Mouse (Mus musculus) myocyte (in vitro differentiated cells): ENCODE measurements around the gene Rnf216. TPM values are rescaled to one million over a fixed set of nuclear protein-coding genes. Genes with fewer than 3 reads are reported as not detected.
"Not testable (repeated sequence)": the region's sequence is repeated elsewhere in the genome, so short reads cannot be mapped to it uniquely, and the experiment has no call there.

ENCODE experiments used
- H3K27me3 ChIP-seq: one replicate; pipeline ENCODE4 v1.6.1; 2011; ENCODE audit not compliant: control insufficient read depth, insufficient read depth, insufficient read length
- H3K36me3 ChIP-seq: one replicate; pipeline ENCODE4 v1.6.1; 2011; ENCODE audit not compliant: control insufficient read depth, insufficient read depth
- H3K4me2 ChIP-seq: one replicate; pipeline ENCODE4 v1.6.1; 2011; ENCODE audit warnings: low read depth, control low read depth
- H3K4me3 ChIP-seq: one replicate; pipeline ENCODE4 v1.5.1; 2011; ENCODE audit warnings: mild to moderate bottlenecking, control low read depth, moderate library complexity
- H3K79me2 ChIP-seq: one replicate; pipeline ENCODE4 v1.6.1; 2011; ENCODE audit not compliant: control insufficient read depth, insufficient read depth
- H3ac ChIP-seq: one replicate; pipeline ENCODE4 v1.6.1; 2011; ENCODE audit not compliant: control insufficient read depth, insufficient read length
- CEBPB ChIP-seq: IDR thresholded peaks from 2 replicates; pipeline ENCODE4 v1.6.1; 2011; ENCODE audit warnings: mild to moderate bottlenecking, moderate library complexity; ENCODE audit not compliant: poor library complexity, insufficient read depth, severe bottlenecking
- E2F4 ChIP-seq: IDR thresholded peaks from one replicate; pipeline ENCODE4 v1.6.1; 2011; ENCODE audit warnings: mild to moderate bottlenecking, control low read depth, moderate library complexity; ENCODE audit not compliant: insufficient read depth
- MAX ChIP-seq: IDR thresholded peaks from one replicate; pipeline ENCODE4 v1.6.1; 2011; ENCODE audit warnings: low read depth, mild to moderate bottlenecking, control low read depth
- MYOD1 ChIP-seq, 3 experiments: IDR thresholded peaks; one replicate each; pipeline ENCODE4 v1.6.1; 2011; ENCODE audit warnings: control low read depth in 2 of 3, low read depth in 2 of 3, mild to moderate bottlenecking in 2 of 3, moderate library complexity in 1 of 3; ENCODE audit not compliant: insufficient read length in 2 of 3, control insufficient read depth in 1 of 3
- MYOG ChIP-seq, 3 experiments: IDR thresholded peaks; one replicate each; pipeline ENCODE4 v1.6.1; 2011; ENCODE audit warnings: control low read depth in 2 of 3, low read depth in 2 of 3, mild to moderate bottlenecking in 2 of 3; ENCODE audit not compliant: insufficient read length in 2 of 3, control insufficient read depth in 1 of 3, insufficient read depth in 1 of 3
- POLR2A ChIP-seq: IDR thresholded peaks from one replicate; pipeline ENCODE4 v1.6.1; 2011; ENCODE audit warnings: low read depth, mild to moderate bottlenecking, control low read depth, moderate library complexity; ENCODE audit not compliant: insufficient read length
- POLR2AphosphoS2 ChIP-seq: IDR thresholded peaks from one replicate; pipeline ENCODE4 v1.6.1; 2011; ENCODE audit warnings: low read depth, control low read depth; ENCODE audit not compliant: insufficient read length
- REST ChIP-seq: IDR thresholded peaks from one replicate; pipeline ENCODE4 v1.6.1; 2011; ENCODE audit warnings: mild to moderate bottlenecking, control low read depth, moderate library complexity; ENCODE audit not compliant: insufficient read depth, insufficient read length
- SRF ChIP-seq: IDR thresholded peaks from one replicate; pipeline ENCODE4 v1.6.1; 2011; ENCODE audit warnings: low read depth; ENCODE audit not compliant: control insufficient read depth, insufficient read length
- TCF12 ChIP-seq: IDR thresholded peaks from one replicate; pipeline ENCODE4 v1.6.1; 2011; ENCODE audit warnings: mild to moderate bottlenecking, control low read depth; ENCODE audit not compliant: poor library complexity, insufficient read depth, severe bottlenecking
- TCF3 ChIP-seq: IDR thresholded peaks from one replicate; pipeline ENCODE4 v1.6.1; 2011; ENCODE audit warnings: low read depth, control low read depth; ENCODE audit not compliant: insufficient read length
- USF1 ChIP-seq: IDR thresholded peaks from one replicate; pipeline ENCODE4 v1.6.1; 2011; ENCODE audit warnings: low read depth, mild to moderate bottlenecking, control low read depth, moderate library complexity
- polyA plus RNA-seq: library from polyadenylated mRNA; unstranded; fragments of >200 nt; fragmentation: generic; extraction: Trizol; gene quantifications from one replicate; pipeline ENCODE4 v1.2.1, GENCODE M21; 2012; ENCODE audit warnings: missing spikeins

The Rnf216 gene
- polyA plus RNA-seq, 1 experiment = 15.9 TPM

GRCm38 (mm10) chr5:143149536-143149935 lies 36.7 kb upstream of the Rnf216 start:
- no peaks in the 10 kb centered on the region for H3K36me3 ChIP-seq
- H3K79me2 ChIP-seq = no peaks in the 10 kb centered on the region
- no peak overlapping the region for H3ac ChIP-seq
- TF ChIP-seq REST (no peak), POLR2A (no peak)
- no peak overlapping the region for H3K4me2 ChIP-seq
- H3K4me3 ChIP-seq = no peak overlapping the region
- peaks cover 9% of the 10 kb centered on the region for H3K27me3 ChIP-seq

GRCm38 (mm10) chr5:143148661-143149060 lies 35.9 kb upstream of the Rnf216 start:
- no peak overlapping the region for H3ac ChIP-seq
- no peaks in the 10 kb centered on the region for H3K36me3 ChIP-seq
- TF ChIP-seq MYOG (IDR thresholded peaks at IDR 0.05; ENCODE audit: control insufficient read depth in 1 of 3, insufficient read depth in 1 of 3, insufficient read length in 2 of 3, low read depth in 2 of 3) (no peak), SRF (no peak)

GRCm38 (mm10) chr5:143147481-143147880 lies 34.7 kb upstream of the Rnf216 start, which contains the start of gene Olfr718-ps1:
Gene Olfr718-ps1 (minus strand): TSS chr5:143147581.
- H3K27me3 ChIP-seq = peaks cover 9% of the 10 kb centered on the region
- no peak within 1 kb of the TSS for H3K4me2 ChIP-seq
- no peak within 1 kb of the TSS for H3ac ChIP-seq
- no peak within 1 kb of the TSS for H3K4me3 ChIP-seq
- no peaks in the 10 kb centered on the region for H3K36me3 ChIP-seq
- TF ChIP-seq POLR2A = no peak
- no peak for TF ChIP-seq E2F4
- no peak for TF ChIP-seq REST
- TF ChIP-seq MYOG (IDR thresholded peaks at IDR 0.05; ENCODE audit: control insufficient read depth in 1 of 3, insufficient read depth in 1 of 3, insufficient read length in 2 of 3, low read depth in 2 of 3) = no peak
- TF ChIP-seq POLR2AphosphoS2 = no peak
- no peak for TF ChIP-seq CEBPB
- no peak for TF ChIP-seq MYOD1 (IDR thresholded peaks at IDR 0.05; ENCODE audit: control insufficient read depth in 1 of 3, insufficient read length in 2 of 3, low read depth in 2 of 3)
- TF ChIP-seq TCF3 = no peak
- TF ChIP-seq MAX = no peak
- no peak for TF ChIP-seq USF1
- no peaks in the 10 kb centered on the region for H3K79me2 ChIP-seq

More at GRCm38 (mm10) chr5:143148661-143149060, 35.9 kb upstream of the Rnf216 start:
- no peaks in the 10 kb centered on the region for H3K79me2 ChIP-seq
- H3K4me3 ChIP-seq = no peak overlapping the region
- peaks cover 9% of the 10 kb centered on the region for H3K27me3 ChIP-seq
- no peak overlapping the region for H3K4me2 ChIP-seq

- TF ChIP-seq CEBPB = no peak
- TF ChIP-seq TCF3 = no peak
- no peak for TF ChIP-seq POLR2AphosphoS2
- TF ChIP-seq SRF = no peak
- TF ChIP-seq E2F4 = no peak
- no peak for TF ChIP-seq MYOG (IDR thresholded peaks at IDR 0.05; ENCODE audit: control insufficient read depth in 1 of 3, insufficient read depth in 1 of 3, insufficient read length in 2 of 3, low read depth in 2 of 3)
- no peak for TF ChIP-seq MAX
- Histone ChIP-seq H3K4me2 (no peak overlapping the region), H3K79me2 (no peaks in the 10 kb centered on the region), H3ac (no peak overlapping the region), H3K36me3 (no peaks in the 10 kb centered on the region), H3K4me3 (no peak overlapping the region), H3K27me3 (peaks cover 10% of the 10 kb centered on the region)
Observed at GRCm38 (mm10) chr5:143137580-143137979, 24.8 kb upstream of the Rnf216 start.

- TF ChIP-seq E2F4 = no peak
- TF ChIP-seq REST = no peak
- TF ChIP-seq MYOG (IDR thresholded peaks at IDR 0.05; ENCODE audit: control insufficient read depth in 1 of 3, insufficient read depth in 1 of 3, insufficient read length in 2 of 3, low read depth in 2 of 3) = no peak
- TF ChIP-seq POLR2A = no peak
- TF ChIP-seq MYOD1 (IDR thresholded peaks at IDR 0.05; ENCODE audit: control insufficient read depth in 1 of 3, insufficient read length in 2 of 3, low read depth in 2 of 3) = no peak
- no peak for TF ChIP-seq CEBPB
- no peak for TF ChIP-seq TCF12
- no peak for TF ChIP-seq SRF
- no peak for TF ChIP-seq POLR2AphosphoS2
- no peak overlapping the region for H3K4me3 ChIP-seq
- no peaks in the 10 kb centered on the region for H3K27me3 ChIP-seq
- H3K4me2 ChIP-seq = no peak overlapping the region
- no peaks in the 10 kb centered on the region for H3K79me2 ChIP-seq
- no peak overlapping the region for H3ac ChIP-seq
- no peaks in the 10 kb centered on the region for H3K36me3 ChIP-seq
Observed at GRCm38 (mm10) chr5:143135042-143135441, 22.2 kb upstream of the Rnf216 start.

- not testable (repeated sequence) for H3K4me2 ChIP-seq, H3ac ChIP-seq, H3K27me3 ChIP-seq, H3K36me3 ChIP-seq, H3K4me3 ChIP-seq, H3K79me2 ChIP-seq
Observed at GRCm38 (mm10) chr5:143134216-143135010, 21.6 kb upstream of the Rnf216 start.
